Mouse (Mus musculus): ENCODE data around the gene Baiap3. TPM values are rescaled to one million over a fixed set of nuclear protein-coding genes. Genes with fewer than 3 reads are reported as not detected.

Gene Baiap3
- total and polyA plus RNA-seq, 2 experiments: 0.18 to 0.43 TPM

GRCm38 (mm10) chr17:25253760-25254159 lies 2.4 kb downstream of the Baiap3 start:
- Histone ChIP-seq H3K27me3 (ENCODE audit: control insufficient read depth, insufficient read depth, low read length) (peaks cover 15% of the 10 kb centered on the region; the same call in 1 of the 2 replicates), H3K27ac (replicated peaks; ENCODE audit: insufficient read depth, low read depth, low read length) (no peak overlapping the region), H3K4me1 (ENCODE audit: control insufficient read depth, insufficient read depth, low read length) (no peaks in the 10 kb centered on the region; the same call in 1 of the 2 replicates), H3K79me2 (ENCODE audit: control insufficient read depth, insufficient read depth, low read length) (no peaks in the 10 kb centered on the region), H3K36me3 (ENCODE audit: control insufficient read depth, insufficient read depth, low read length) (no peaks in the 10 kb centered on the region), H3K4me3 (ENCODE audit: insufficient read depth, low read depth, low read length) (no peak overlapping the region), H3K9ac (ENCODE audit: low read depth, low read length) (no peak overlapping the region)
- WGBS: 58% methylated on average over 10 of the region's 10 CpGs
- TF ChIP-seq POLR2A (IDR thresholded peaks at IDR 0.05; ENCODE audit: extremely low read depth, insufficient read depth, low read length) (no peak), CTCF (IDR thresholded peaks at IDR 0.05; ENCODE audit: low read depth, low read length) (no peak)
- DNase-seq (ENCODE audit: extremely low read depth, low read depth, low spot score): no peak

GRCm38 (mm10) chr17:25252643-25253042 lies 3.5 kb downstream of the Baiap3 start:
- TF ChIP-seq POLR2A (IDR thresholded peaks at IDR 0.05; ENCODE audit: extremely low read depth, insufficient read depth, low read length) (no peak), CTCF (IDR thresholded peaks at IDR 0.05; ENCODE audit: low read depth, low read length) (no peak)
- Histone ChIP-seq H3K36me3 (ENCODE audit: control insufficient read depth, insufficient read depth, low read length) (no peaks in the 10 kb centered on the region), H3K27me3 (ENCODE audit: control insufficient read depth, insufficient read depth, low read length) (peaks cover 15% of the 10 kb centered on the region; the same call in 1 of the 2 replicates), H3K9ac (ENCODE audit: low read depth, low read length) (no peak overlapping the region), H3K4me3 (ENCODE audit: insufficient read depth, low read depth, low read length) (no peak overlapping the region), H3K27ac (replicated peaks; ENCODE audit: insufficient read depth, low read depth, low read length) (no peak overlapping the region), H3K4me1 (ENCODE audit: control insufficient read depth, insufficient read depth, low read length) (no peaks in the 10 kb centered on the region; the same call in 1 of the 2 replicates), H3K79me2 (ENCODE audit: control insufficient read depth, insufficient read depth, low read length) (no peaks in the 10 kb centered on the region)
- no peak for DNase-seq (ENCODE audit: extremely low read depth, low read depth, low spot score)
- WGBS: 74% methylated on average over 3 of the region's 3 CpGs

- TF ChIP-seq CTCF (IDR thresholded peaks at IDR 0.05; ENCODE audit: low read depth, low read length): no peak
- TF ChIP-seq POLR2A (IDR thresholded peaks at IDR 0.05; ENCODE audit: extremely low read depth, insufficient read depth, low read length): no peak
- no peak overlapping the region for H3K4me3 ChIP-seq (ENCODE audit: insufficient read depth, low read depth, low read length)
- H3K27ac ChIP-seq (replicated peaks; ENCODE audit: insufficient read depth, low read depth, low read length): no peak overlapping the region
Observed at GRCm38 (mm10) chr17:25250181-25250835, 5.9 kb downstream of the Baiap3 start.

GRCm38 (mm10) chr17:25248033-25248750 lies 8.0 kb downstream of the Baiap3 start:
- Histone ChIP-seq H3K27me3 (ENCODE audit: control insufficient read depth, insufficient read depth, low read length) (no peaks in the 10 kb centered on the region), H3K9ac (ENCODE audit: low read depth, low read length) (no peak overlapping the region), H3K4me1 (ENCODE audit: control insufficient read depth, insufficient read depth, low read length) (no peaks in the 10 kb centered on the region), H3K36me3 (ENCODE audit: control insufficient read depth, insufficient read depth, low read length) (no peaks in the 10 kb centered on the region), H3K4me3 (ENCODE audit: insufficient read depth, low read depth, low read length) (no peak overlapping the region), H3K79me2 (ENCODE audit: control insufficient read depth, insufficient read depth, low read length) (no peaks in the 10 kb centered on the region), H3K27ac (replicated peaks; ENCODE audit: insufficient read depth, low read depth, low read length) (no peak overlapping the region)
- TF ChIP-seq CTCF (IDR thresholded peaks at IDR 0.05; ENCODE audit: low read depth, low read length) (no peak), POLR2A (IDR thresholded peaks at IDR 0.05; ENCODE audit: extremely low read depth, insufficient read depth, low read length) (no peak)
- DNase-seq (ENCODE audit: extremely low read depth, low read depth, low spot score): no peak
- 75% methylated on average over 18 of the region's 18 CpGs for WGBS

More at GRCm38 (mm10) chr17:25250181-25250835, 5.9 kb downstream of the Baiap3 start:
- H3K4me1 ChIP-seq (ENCODE audit: control insufficient read depth, insufficient read depth, low read length): no peaks in the 10 kb centered on the region
- 0 out of 2 replicates have a peak, but pooled peaks cover 11% of the 10 kb centered on the region for H3K27me3 ChIP-seq (ENCODE audit: control insufficient read depth, insufficient read depth, low read length)
- DNase-seq (ENCODE audit: extremely low read depth, low read depth, low spot score): no peak
- H3K36me3 ChIP-seq (ENCODE audit: control insufficient read depth, insufficient read depth, low read length): no peaks in the 10 kb centered on the region
- H3K9ac ChIP-seq (ENCODE audit: low read depth, low read length): no peak overlapping the region
- 87% methylated on average over 8 of the region's 8 CpGs for WGBS
- no peaks in the 10 kb centered on the region for H3K79me2 ChIP-seq (ENCODE audit: control insufficient read depth, insufficient read depth, low read length)

- 82% methylated on average over 16 of the region's 16 CpGs for WGBS
Observed at GRCm38 (mm10) chr17:25244239-25244638, 11.9 kb downstream of the Baiap3 start.

More at GRCm38 (mm10) chr17:25244239-25244638, 11.9 kb downstream of the Baiap3 start:
- H3K4me1 ChIP-seq (ENCODE audit: control insufficient read depth, insufficient read depth, low read length): peaks cover 5% of the 10 kb centered on the region
- peaks cover 4% of the 10 kb centered on the region; the same call in 1 of the 2 replicates for H3K79me2 ChIP-seq (ENCODE audit: control insufficient read depth, insufficient read depth, low read length)
- TF ChIP-seq CTCF (IDR thresholded peaks at IDR 0.05; ENCODE audit: low read depth, low read length): peak; percentile 23
- TF ChIP-seq POLR2A (IDR thresholded peaks at IDR 0.05; ENCODE audit: extremely low read depth, insufficient read depth, low read length): no peak
- DNase-seq (ENCODE audit: extremely low read depth, low read depth, low spot score): no peak
- no peaks in the 10 kb centered on the region for H3K36me3 ChIP-seq (ENCODE audit: control insufficient read depth, insufficient read depth, low read length)
- H3K4me3 ChIP-seq (ENCODE audit: insufficient read depth, low read depth, low read length): no peak overlapping the region
- H3K27me3 ChIP-seq (ENCODE audit: control insufficient read depth, insufficient read depth, low read length): no peaks in the 10 kb centered on the region
- no peak overlapping the region for H3K27ac ChIP-seq (replicated peaks; ENCODE audit: insufficient read depth, low read depth, low read length)
- H3K9ac ChIP-seq (ENCODE audit: low read depth, low read length): no peak overlapping the region

All from liver, adult 2 months (tissue).